Mouse (Mus musculus) urinary bladder, postnatal 36 days (tissue): ENCODE results near the gene Ckap2l.

Experiments
- DNase-seq, 2 experiments: peaks; one replicate each; pipeline ENCODE4 v3.0.0; 2022; ENCODE audit warnings: low spot score in 2 of 2, mixed read lengths in 1 of 2

Ckap2l gene

DNA sequence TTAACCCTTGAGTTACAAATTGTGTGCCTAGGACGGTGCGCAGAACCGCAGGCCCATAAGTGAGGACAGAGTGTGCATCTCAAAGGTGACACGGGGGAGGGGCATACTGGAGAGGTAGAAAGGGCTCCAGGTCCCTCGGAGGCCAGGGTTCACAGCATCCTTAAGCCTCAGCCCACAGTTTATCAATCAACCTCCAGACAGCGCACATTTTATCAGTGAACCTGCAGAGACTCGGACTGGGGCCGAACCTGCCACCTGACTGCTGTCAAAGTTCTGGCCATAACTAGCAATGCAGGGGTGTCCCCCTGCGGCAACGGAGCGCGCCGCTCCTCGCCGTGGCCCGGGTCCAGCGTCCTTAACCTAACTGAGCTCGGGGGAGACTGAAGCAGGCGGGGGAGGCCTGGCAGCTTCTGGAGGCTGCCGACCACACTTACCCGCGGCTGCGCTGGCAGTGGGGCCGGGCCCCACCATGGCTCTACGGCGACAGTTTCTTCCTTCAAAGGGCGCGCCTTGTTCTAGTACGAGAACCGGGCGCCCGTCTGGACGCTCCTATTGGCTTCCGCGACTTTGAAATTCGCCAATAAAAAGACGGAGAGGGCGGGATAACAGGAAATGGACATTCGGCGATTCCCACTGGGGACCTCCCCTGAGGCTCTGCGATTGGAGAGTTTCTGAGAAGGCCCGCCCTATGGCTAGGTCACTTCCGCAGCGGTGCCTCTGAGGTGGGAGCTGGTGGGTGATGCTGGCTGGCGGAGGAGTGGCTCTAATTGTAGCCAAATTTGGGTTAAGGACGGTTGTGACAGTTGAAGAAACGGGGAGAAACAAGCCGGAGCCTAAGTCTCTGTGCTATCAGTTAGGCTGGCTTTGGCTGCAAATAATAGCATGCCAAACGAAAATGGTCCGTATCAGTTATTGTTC, at the start of gene Ckap2l:
Ckap2l (minus strand) TSS at position 542 of the 918 bp plus-strand sequence.
- DNase-seq = peak; percentile 96 to 97

- DNase-seq = no peak
These were observed 41.2 kb upstream of the Ckap2l start for GRCm38 (mm10) chr2:129338138-129338621.

- DNase-seq = no peak
These were observed 36.5 kb upstream of the Ckap2l start for GRCm38 (mm10) chr2:129333471-129333870.

DNA sequence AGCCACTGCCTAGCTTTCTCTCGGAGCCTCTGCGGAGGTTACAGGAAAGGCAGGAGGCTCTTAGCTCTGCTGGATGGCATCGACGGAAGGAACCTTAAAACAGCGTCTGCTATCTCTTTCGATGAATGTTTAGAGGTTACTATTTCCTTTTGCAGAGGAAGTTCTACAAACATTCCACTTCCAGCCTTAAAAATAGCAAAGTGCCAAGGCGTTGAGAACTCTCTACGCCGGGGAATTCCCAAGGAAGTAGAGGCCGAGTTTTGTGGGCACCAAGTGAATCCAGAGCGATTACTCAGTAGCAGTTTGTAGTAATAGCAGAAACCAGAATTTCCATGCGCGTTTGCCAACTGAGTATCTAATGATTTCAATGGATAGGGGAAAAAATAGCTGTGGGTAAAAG, 33.5 kb upstream of the Ckap2l start:
- DNase-seq = no peak

- DNase-seq = no peak
These were observed 33.0 kb upstream of the Ckap2l start for GRCm38 (mm10) chr2:129330024-129330423.

DNA sequence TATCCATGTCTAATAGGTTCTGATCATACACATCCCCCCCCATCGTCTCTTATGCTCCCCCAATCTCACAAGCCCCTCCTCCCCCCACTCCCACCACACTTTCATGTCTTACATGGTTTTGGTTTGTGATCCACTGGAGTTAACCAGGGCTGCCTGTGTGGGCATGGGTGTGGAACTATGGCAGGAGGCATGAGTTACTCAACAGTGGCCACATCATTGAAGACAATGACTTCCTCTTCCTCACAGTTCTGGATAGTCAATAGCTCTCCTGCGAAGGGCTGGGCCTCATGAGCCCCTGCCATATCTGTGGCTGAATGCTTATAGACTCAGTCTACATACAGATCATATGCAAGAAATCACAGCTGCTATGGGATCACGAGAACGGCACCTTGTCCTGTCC, 31.2 kb upstream of the Ckap2l start:
- no peak for DNase-seq

DNA sequence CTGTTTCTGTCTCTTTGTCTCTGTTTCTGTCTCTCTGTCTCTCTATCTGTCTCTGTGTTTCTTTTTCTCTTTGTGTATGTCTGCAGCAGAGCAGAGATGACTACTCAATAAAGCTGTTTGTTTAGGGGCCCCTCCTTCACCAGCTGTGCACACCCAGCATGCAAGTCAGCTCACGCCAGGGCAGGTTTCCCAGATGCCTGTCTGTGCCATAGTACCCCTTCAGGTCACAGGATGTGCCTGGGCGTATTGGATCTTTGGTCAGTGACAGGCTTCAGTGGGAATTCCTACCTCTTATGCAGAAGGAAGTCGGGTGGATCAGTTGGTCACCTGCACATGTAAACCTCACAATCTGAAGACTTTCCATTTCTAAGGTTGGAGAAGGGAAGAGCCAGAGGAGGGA, 27.2 kb upstream of the Ckap2l start:
- DNase-seq = peak; percentile 57 to 58

- DNase-seq = no peak
These were observed 25.2 kb upstream of the Ckap2l start for GRCm38 (mm10) chr2:129322117-129322635.

- DNase-seq = no peak
These were observed 23.1 kb upstream of the Ckap2l start for GRCm38 (mm10) chr2:129320033-129320605.

DNA sequence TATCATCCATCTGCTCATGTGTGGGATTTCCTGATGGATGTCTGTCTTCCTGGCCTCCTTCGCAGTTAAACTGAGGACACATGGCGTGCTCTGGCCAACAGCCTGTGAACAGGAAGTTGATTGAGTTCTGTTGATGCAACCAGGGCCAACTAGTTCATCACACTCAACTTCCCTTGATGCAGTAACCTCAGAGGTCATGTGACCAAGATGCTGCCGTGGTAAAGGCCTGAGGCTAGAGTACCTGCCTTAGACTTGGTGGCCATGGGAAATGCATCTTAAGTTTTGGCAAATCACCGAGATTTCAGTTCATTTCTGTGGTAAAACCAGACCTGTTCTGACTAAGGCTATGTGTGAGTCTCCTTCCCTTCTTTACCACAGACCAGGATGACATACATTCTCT, 18.8 kb upstream of the Ckap2l start:
- DNase-seq = no peak

DNA sequence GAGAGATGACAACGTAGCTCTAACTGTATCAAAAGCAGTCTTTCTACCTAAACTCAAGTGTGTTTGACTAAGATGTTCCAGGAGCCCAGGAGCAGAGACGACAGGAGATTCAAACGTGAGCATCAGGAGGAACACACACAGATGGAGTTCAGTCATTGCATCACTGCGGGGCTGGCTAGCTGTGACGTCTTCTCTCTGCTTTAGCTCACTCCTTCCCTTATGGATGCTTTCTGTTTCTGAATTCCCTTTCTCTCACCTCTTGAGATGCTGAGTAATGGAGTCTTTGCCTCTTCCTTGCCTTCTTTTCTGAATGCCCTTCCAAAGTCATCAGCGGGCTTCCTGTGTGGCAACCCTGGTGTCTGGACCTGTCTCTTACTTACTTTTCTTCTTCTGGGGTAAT, 17.9 kb upstream of the Ckap2l start:
- DNase-seq = no peak

GRCm38 (mm10) chr2:129313934-129314333, 16.9 kb upstream of the Ckap2l start:
- DNase-seq = no peak

- no peak for DNase-seq
These were observed 12.8 kb upstream of the Ckap2l start, which contains the start of gene Il1a for GRCm38 (mm10) chr2:129309836-129310235. Il1a (minus strand) TSS chr2:129309972.

DNA sequence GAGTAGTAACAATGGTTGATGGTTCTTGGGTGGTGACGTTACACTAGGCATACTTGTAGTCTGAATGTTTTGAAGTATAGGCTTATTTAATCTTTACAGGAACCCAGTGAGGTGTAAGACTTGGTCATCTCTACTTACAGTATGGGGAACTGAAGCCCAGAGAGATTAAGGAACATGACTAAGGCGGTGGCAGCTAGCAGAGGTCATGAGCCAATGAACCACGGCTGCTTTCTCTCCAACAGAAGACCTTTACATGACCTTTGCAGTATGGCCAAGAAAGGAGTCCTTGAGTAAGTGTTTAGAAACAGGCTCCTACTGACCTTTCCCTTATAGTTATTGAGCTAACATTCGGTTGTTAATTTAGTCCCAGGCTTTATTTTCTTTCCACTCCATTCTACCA, 9.0 kb upstream of the Ckap2l start:
- DNase-seq = no peak

DNA sequence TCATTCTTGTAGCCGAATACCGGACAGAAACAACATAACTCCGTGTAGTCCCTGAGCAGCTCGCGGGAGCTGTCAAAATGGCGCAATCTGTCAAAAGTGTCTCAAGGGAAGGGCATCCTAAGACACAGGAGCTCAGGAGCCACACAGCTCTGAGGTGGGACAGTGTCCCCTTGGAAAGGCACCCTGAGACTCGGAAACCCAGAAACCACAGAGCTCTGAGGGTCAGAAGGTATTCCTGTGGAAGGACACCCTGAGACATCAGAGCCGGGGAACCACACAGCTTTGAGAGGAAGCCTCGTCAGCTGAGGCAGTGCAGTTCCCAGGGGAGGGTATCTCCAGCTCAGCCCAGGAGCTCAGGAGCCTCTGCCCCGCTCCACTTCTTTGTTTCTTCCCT, 574 bp upstream of the Ckap2l start:
- DNase-seq = no peak

- DNase-seq = no peak
These were observed 926 bp downstream of the Ckap2l start for GRCm38 (mm10) chr2:129296086-129296485.

- DNase-seq = no peak
These were observed 1.9 kb downstream of the Ckap2l start for GRCm38 (mm10) chr2:129295075-129295474.

GRCm38 (mm10) chr2:129273823-129274222, 23.2 kb downstream of the Ckap2l start:
- no peak for DNase-seq

DNA sequence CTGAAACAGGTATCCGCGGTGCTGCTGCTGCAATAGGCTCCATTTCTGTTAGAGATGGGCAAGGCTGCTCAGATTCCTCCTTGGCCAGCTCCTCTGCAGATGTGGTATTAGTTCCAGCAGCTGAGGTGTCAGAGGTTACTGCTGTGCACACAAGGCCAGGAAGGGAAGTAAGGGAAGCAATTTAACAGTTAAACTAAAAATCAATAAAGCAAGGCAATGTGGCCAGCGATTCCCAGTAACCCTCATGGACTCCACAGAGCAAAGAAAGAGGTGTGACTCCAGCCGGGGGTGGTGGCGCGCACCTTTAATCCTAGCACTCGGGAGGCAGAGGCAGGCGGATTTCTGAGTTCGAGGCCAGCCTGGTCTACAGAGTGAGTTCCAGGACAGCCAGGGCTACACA, 26.4 kb downstream of the Ckap2l start:
- no peak for DNase-seq

GRCm38 (mm10) chr2:129269986-129270385, 27.0 kb downstream of the Ckap2l start:
- DNase-seq = no peak

DNA sequence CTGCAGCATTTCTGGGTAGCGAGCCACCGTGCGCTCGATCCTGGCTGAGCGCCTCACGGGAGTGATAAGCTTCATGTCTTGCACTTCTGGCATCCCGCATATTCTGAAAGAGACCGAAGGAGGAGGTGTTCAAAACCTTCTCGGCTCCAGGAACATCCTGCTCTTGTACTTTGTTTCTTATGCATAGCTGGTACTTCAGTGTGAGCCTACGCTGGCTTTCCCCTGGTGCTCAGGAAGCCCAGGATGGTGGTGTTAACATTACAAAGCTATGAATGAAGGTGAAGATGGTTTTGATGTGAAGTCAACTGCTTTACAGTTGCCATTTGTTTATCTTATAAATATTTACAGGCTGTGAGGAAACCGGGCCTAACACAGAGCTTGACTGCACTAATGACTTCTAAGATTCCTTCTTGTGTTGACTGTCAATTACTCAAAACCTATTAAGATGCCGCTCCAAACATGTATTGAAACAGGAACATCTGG, 27.8 kb downstream of the Ckap2l start:
- no peak for DNase-seq

- DNase-seq = no peak
These were observed 29.3 kb downstream of the Ckap2l start for GRCm38 (mm10) chr2:129267738-129268137.

DNA sequence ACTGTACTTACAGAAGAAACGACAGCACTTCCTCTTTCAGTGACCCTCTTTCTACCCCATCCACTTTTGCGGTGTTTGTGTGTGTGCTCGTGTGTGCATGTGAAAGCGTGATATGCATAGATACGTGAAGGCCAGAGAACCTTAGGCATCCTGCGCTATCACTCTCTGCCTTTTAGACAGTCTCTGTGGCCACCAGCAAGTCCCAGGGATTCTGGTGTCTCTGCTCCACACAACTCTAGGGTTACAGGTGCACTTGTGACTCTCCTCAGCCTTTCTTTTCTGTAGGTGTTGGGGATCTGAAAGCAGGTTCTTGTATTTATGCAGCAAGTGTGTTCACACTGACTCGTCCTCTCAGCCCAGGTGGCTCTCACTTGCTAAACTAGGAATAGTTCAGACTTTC, 31.7 kb downstream of the Ckap2l start:
- DNase-seq = no peak
